ENCODE assay signal across 9 mouse cellular contexts in genomic region chr1:155784343-155785205, GRCm38 (mm10). TPM values are rescaled to one million over a fixed set of nuclear protein-coding genes. Genes with fewer than 3 reads are reported as not detected.
DNase-seq lines count a peak whose midpoint lies in the region; ATAC-seq and TF ChIP-seq lines count a peak whose summit lies in the region.
"Had no signal": no experiment of that assay in that cellular context is flagged by ENCODE, and none has a peak within 500 bp of the region (broad histone marks: within the 10 kb centered on the region; RNA-seq: fewer than 3 reads in every experiment).

No protein-coding gene starts in this region.

- no peak overlapping the region for H3K4me3 ChIP-seq in testis, adult 2 months (ENCODE audit: control insufficient read depth, low read depth, low read length)
- H3K4me3 ChIP-seq in intestine, embryonic 16.5 days (ENCODE audit: low read length): no peak overlapping the region
- no peak overlapping the region for H3K4me3 ChIP-seq in liver, adult 2 months (ENCODE audit: insufficient read depth, low read depth, low read length)
- H3K4me3 ChIP-seq: lung, embryonic 15.5 days had no signal

- 0 out of 2 replicates have a peak, but pooled peaks cover 3% of the 10 kb centered on the region for H3K4me1 ChIP-seq in testis, adult 2 months (ENCODE audit: control insufficient read depth, insufficient read depth, low read length)
- no peaks in the 10 kb centered on the region for H3K4me1 ChIP-seq in intestine, embryonic 16.5 days (ENCODE audit: control insufficient read depth, insufficient read depth, low read length)
- no peaks in the 10 kb centered on the region for H3K4me1 ChIP-seq in liver, adult 2 months (ENCODE audit: control insufficient read depth, insufficient read depth, low read length)

- no peak for DNase-seq in testis, postnatal 14 days (ENCODE audit: low spot score)
- DNase-seq in cerebellum, postnatal 14 days: peak; percentile 81 to 85
- peak; percentile 31 to 62 for DNase-seq in heart, adult 18-20 months
- DNase-seq in liver, adult 2 months (ENCODE audit: extremely low read depth, low read depth, low spot score): no peak
- peak; percentile 75 for DNase-seq in naive thymus-derived CD4-positive, alpha-beta T cell, adult 2 months (ENCODE audit: low read depth)
- peak; percentile 69 for DNase-seq in splenic B cell, adult 2 months (ENCODE audit: low read depth, low spot score)

- no peaks in the 10 kb centered on the region for H3K79me2 ChIP-seq in liver, adult 2 months (ENCODE audit: control insufficient read depth, insufficient read depth, low read length)

- H3K9me3 ChIP-seq in intestine, embryonic 16.5 days (ENCODE audit: control insufficient read depth, low read length): no peaks in the 10 kb centered on the region
- H3K9me3 ChIP-seq: lung, embryonic 15.5 days had no signal

- H3K27me3 ChIP-seq in testis, adult 2 months (ENCODE audit: control insufficient read depth, insufficient read depth, low read length): no peaks in the 10 kb centered on the region
- H3K27me3 ChIP-seq in intestine, embryonic 16.5 days (replicated peaks; ENCODE audit: control insufficient read depth, insufficient read depth, low read length): no peaks in the 10 kb centered on the region
- H3K27me3 ChIP-seq in liver, adult 2 months (ENCODE audit: control insufficient read depth, insufficient read depth, low read length): no peaks in the 10 kb centered on the region
- H3K27me3 ChIP-seq in splenic B cell, adult 2 months (ENCODE audit: control insufficient read depth, insufficient read depth, low read length, poor library complexity, severe bottlenecking): no peaks in the 10 kb centered on the region
- H3K27me3 ChIP-seq: lung, embryonic 15.5 days had no signal

- ATAC-seq in intestine, embryonic 16.5 days: peak; percentile 43

- no peak for TF ChIP-seq POLR2A in testis, adult 2 months (IDR thresholded peaks at IDR 0.05; ENCODE audit: control insufficient read depth, low read depth, low read length)
- TF ChIP-seq POLR2A in liver, adult 2 months (IDR thresholded peaks at IDR 0.05; ENCODE audit: extremely low read depth, insufficient read depth, low read length): no peak

- TF ChIP-seq CTCF in testis, adult 2 months (IDR thresholded peaks at IDR 0.05; ENCODE audit: control insufficient read depth, insufficient read depth, insufficient replicate concordance, low read depth, low read length): peak; percentile 60; the same call in 1 of the 2 replicates
- peak; percentile 75 for TF ChIP-seq CTCF in liver, adult 2 months (IDR thresholded peaks at IDR 0.05; ENCODE audit: low read depth, low read length)

- H3K36me3 ChIP-seq in testis, adult 2 months (ENCODE audit: control insufficient read depth, insufficient read depth, low read length): peaks cover 4% of the 10 kb centered on the region
- peaks cover 14% of the 10 kb centered on the region; the same call in 1 of the 2 replicates for H3K36me3 ChIP-seq in intestine, embryonic 16.5 days (ENCODE audit: control insufficient read depth, insufficient read depth, low read length)
- H3K36me3 ChIP-seq in liver, adult 2 months (ENCODE audit: control insufficient read depth, insufficient read depth, low read length): peaks cover 81% of the 10 kb centered on the region
- H3K36me3 ChIP-seq in splenic B cell, adult 2 months (ENCODE audit: control insufficient read depth, insufficient read depth, low read length, poor library complexity, severe bottlenecking): no peaks in the 10 kb centered on the region; the same call in 1 of the 2 replicates

- 39% methylated on average over 19 of the region's 19 CpGs for WGBS in intestine, embryonic 16.5 days
- WGBS in liver, adult 2 months: 62% methylated on average over 19 of the region's 19 CpGs

- no peak overlapping the region for H3K27ac ChIP-seq in testis, adult 2 months (ENCODE audit: control insufficient read depth, insufficient read depth, low read depth, low read length)
- no peak overlapping the region for H3K27ac ChIP-seq in intestine, embryonic 16.5 days (ENCODE audit: low read length)
- no peak overlapping the region for H3K27ac ChIP-seq in liver, adult 2 months (replicated peaks; ENCODE audit: insufficient read depth, low read depth, low read length)
- H3K27ac ChIP-seq: lung, embryonic 15.5 days had no signal

- no peak overlapping the region for H3K4me2 ChIP-seq in intestine, embryonic 16.5 days (ENCODE audit: low read depth, low read length)
- H3K4me2 ChIP-seq: lung, embryonic 15.5 days had no signal

- H3K9ac ChIP-seq in intestine, embryonic 16.5 days (ENCODE audit: low read depth, low read length): no peak overlapping the region
- H3K9ac ChIP-seq in liver, adult 2 months (ENCODE audit: low read depth, low read length): no peak overlapping the region
- H3K9ac ChIP-seq: lung, embryonic 15.5 days had no signal

RNA-seq across cellular contexts. Expression of gene Qsox1, which starts 28.1 kb away (rescaled TPM):
- polyA plus RNA-seq in testis, adult 2 months (2012; rRNA removed): 113 and 116 TPM in 2 replicates
- total RNA-seq in heart, adult 18-20 months (2021): 10 to 100 TPM; 31.5 to 38.1 TPM
- 48.6 and 49.9 TPM in 2 replicates for polyA plus RNA-seq in intestine, embryonic 16.5 days (2015; fragmentation: Nextera tagmentation; extraction: Ambion mirVana)
- total RNA-seq in liver, adult 2 months (2014; rRNA removed): 221 and 249 TPM in 2 replicates
- 475 and 543 TPM in 2 replicates for polyA plus RNA-seq in liver, adult 2 months (2012; rRNA removed)

RNA-seq across cellular contexts. Expression of gene Lhx4, which starts 33.1 kb away (rescaled TPM):
- polyA plus RNA-seq in testis, adult 2 months (2012; rRNA removed): 0.07 and 0.16 TPM in 2 replicates
- total RNA-seq in heart, adult 18-20 months (2021): not detected
- 0.10 TPM in 1 of 2 replicates, not detected in the other for polyA plus RNA-seq in intestine, embryonic 16.5 days (2015; fragmentation: Nextera tagmentation; extraction: Ambion mirVana)
- total RNA-seq in liver, adult 2 months (2014; rRNA removed): not detected in 2 replicates
- polyA plus RNA-seq in liver, adult 2 months (2012; rRNA removed): not detected in 2 replicates
- polyA plus RNA-seq: lung, embryonic 15.5 days had no signal

Comparison
In these comparisons a context has a peak if more than half of its experiments do, and no peak if none do; other contexts are left out.
1. DNase-seq: peak in cerebellum, postnatal 14 days (2 of 2), heart, adult 18-20 months (2 of 2), naive thymus-derived CD4-positive, alpha-beta T cell, adult 2 months (single experiment) and splenic B cell, adult 2 months (single experiment); none in testis, postnatal 14 days (single experiment) and liver, adult 2 months (single experiment).